ENCODE assay signal across 12 mouse cellular contexts in genomic region chr2:14454946-14455631, GRCm38 (mm10).
DNase-seq lines count a peak whose midpoint lies in the region; ATAC-seq and TF ChIP-seq lines count a peak whose summit lies in the region.
"Had no signal": no experiment of that assay in that cellular context is flagged by ENCODE, and none has a peak within 500 bp of the region (broad histone marks: within the 10 kb centered on the region; RNA-seq: fewer than 3 reads in every experiment).

No protein-coding gene starts in this region.

- H3K27ac ChIP-seq in limb, embryonic 14.5 days (replicated peaks; ENCODE audit: low read depth, low read length) = no peak overlapping the region
- H3K27ac ChIP-seq in limb, embryonic 10.5 days = no peak overlapping the region
- H3K27ac ChIP-seq in midbrain, embryonic 15.5 days = no peak overlapping the region

- 0 out of 2 replicates have a peak, but pooled peaks have one; percentile 15 for ATAC-seq in limb, embryonic 14.5 days (ENCODE audit: low FRiP score, low read depth)
- no peak for ATAC-seq in CD4-positive, CD25-positive, alpha-beta regulatory T cell, adult 4 months
- no peak for ATAC-seq in midbrain, embryonic 15.5 days (replicated peaks)

- no peak for TF ChIP-seq POLR2A in limb, embryonic 14.5 days (IDR thresholded peaks at IDR 0.05; ENCODE audit: borderline replicate concordance, extremely low read depth, insufficient read depth, insufficient read length)

- H3K9me3 ChIP-seq in limb, embryonic 14.5 days (ENCODE audit: control insufficient read depth, low read length) = no peaks in the 10 kb centered on the region
- no peaks in the 10 kb centered on the region for H3K9me3 ChIP-seq in limb, embryonic 10.5 days (replicated peaks)
- no peaks in the 10 kb centered on the region for H3K9me3 ChIP-seq in midbrain, embryonic 15.5 days

- no peak overlapping the region for H3K4me2 ChIP-seq in limb, embryonic 14.5 days (replicated peaks; ENCODE audit: low read depth, low read length, severe bottlenecking)
- no peak overlapping the region for H3K4me2 ChIP-seq in midbrain, embryonic 15.5 days

- DNase-seq in cerebellum, postnatal 10 days = peak; percentile 7 to 13
- DNase-seq in cerebellum, adult 18-20 months = no peak
- peak; percentile 23 for DNase-seq in limb, embryonic 14.5 days (ENCODE audit: low spot score)
- DNase-seq in limb, embryonic 10.5 days (ENCODE audit: low spot score) = no peak
- DNase-seq in kidney, adult 9 months = peak; percentile 4
- DNase-seq in lung, postnatal 25 days (ENCODE audit: low spot score) = peak; percentile 1
- DNase-seq: cerebellum, postnatal 36 days; left cerebral cortex, postnatal 4 days; right cerebral cortex, adult 18-20 months; thymus, postnatal 14 days had no signal

- no peaks in the 10 kb centered on the region for H3K4me1 ChIP-seq in limb, embryonic 14.5 days (ENCODE audit: control insufficient read depth, insufficient read depth, low read length)
- H3K4me1 ChIP-seq in limb, embryonic 10.5 days = no peaks in the 10 kb centered on the region
- H3K4me1 ChIP-seq in midbrain, embryonic 15.5 days = no peaks in the 10 kb centered on the region

- no peak overlapping the region for H3K9ac ChIP-seq in limb, embryonic 14.5 days (ENCODE audit: low read depth, low read length, severe bottlenecking)
- no peak overlapping the region for H3K9ac ChIP-seq in midbrain, embryonic 15.5 days

- no peak overlapping the region for H3K4me3 ChIP-seq in limb, embryonic 14.5 days (replicated peaks; ENCODE audit: low read length)
- no peak overlapping the region for H3K4me3 ChIP-seq in limb, embryonic 10.5 days
- no peak overlapping the region for H3K4me3 ChIP-seq in midbrain, embryonic 15.5 days

- H3K36me3 ChIP-seq in limb, embryonic 14.5 days (ENCODE audit: control insufficient read depth, insufficient read depth, low read length) = no peaks in the 10 kb centered on the region
- no peaks in the 10 kb centered on the region for H3K36me3 ChIP-seq in limb, embryonic 10.5 days
- H3K36me3 ChIP-seq in midbrain, embryonic 15.5 days (replicated peaks) = no peaks in the 10 kb centered on the region

- no peaks in the 10 kb centered on the region for H3K27me3 ChIP-seq in limb, embryonic 14.5 days (ENCODE audit: control insufficient read depth, insufficient read depth, low read length)
- H3K27me3 ChIP-seq in limb, embryonic 10.5 days (ENCODE audit: low read depth, poor library complexity, severe bottlenecking) = no peaks in the 10 kb centered on the region
- H3K27me3 ChIP-seq in midbrain, embryonic 15.5 days (replicated peaks) = no peaks in the 10 kb centered on the region

- 56% methylated on average over 7 of the region's 7 CpGs for WGBS in limb, embryonic 14.5 days
- 83% methylated on average over 7 of the region's 7 CpGs for WGBS in limb, embryonic 10.5 days
- 83% methylated on average over 7 of the region's 7 CpGs for WGBS in midbrain, embryonic 15.5 days

Comparison
In these comparisons a context has a peak if more than half of its experiments do, and no peak if none do; other contexts are left out.
1. DNase-seq: peak in cerebellum, postnatal 10 days (2 of 2), limb, embryonic 14.5 days (single experiment), kidney, adult 9 months (single experiment) and lung, postnatal 25 days (single experiment); none in cerebellum, adult 18-20 months (0 of 2) and limb, embryonic 10.5 days (single experiment).